Comparison of ENCODE assay signal across 11 mouse cellular contexts in the genomic region with DNA sequence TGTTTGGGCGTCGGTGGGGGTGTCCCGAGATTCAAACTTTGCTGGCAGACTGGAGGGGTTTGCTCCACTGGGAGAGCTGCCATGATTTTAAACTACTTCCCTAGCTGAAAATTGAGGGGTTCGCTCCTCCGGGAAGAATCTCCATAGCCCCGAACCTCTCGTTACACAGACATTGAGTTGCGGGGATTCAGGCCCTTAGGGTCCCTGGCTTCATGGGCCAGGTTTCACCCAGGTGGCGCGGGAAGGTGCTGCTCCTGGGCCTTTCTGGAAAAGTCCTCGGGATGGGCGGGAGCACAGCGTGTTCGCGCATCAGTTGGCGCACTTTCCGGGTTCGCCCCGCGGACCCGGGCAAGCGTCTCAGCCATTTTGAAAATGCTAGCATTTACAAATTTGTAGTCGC. TPM values are rescaled to one million over a fixed set of nuclear protein-coding genes. Genes with fewer than 3 reads are reported as not detected.
DNase-seq lines count a peak whose midpoint lies in the region; ATAC-seq lines count a peak whose summit lies in the region.
"Had no signal": no experiment of that assay in that cellular context is flagged by ENCODE, and none has a peak within 500 bp of the region (broad histone marks: within the 10 kb centered on the region; RNA-seq: fewer than 3 reads in every experiment).

No protein-coding gene starts in this region.

- no peak for ATAC-seq in midbrain, embryonic 12.5 days (ENCODE audit: low FRiP score, low read depth)
- ATAC-seq in erythroid progenitor cell, adult 5-6 weeks (replicated peaks; ENCODE audit: low FRiP score, poor library complexity, severe bottlenecking): no peak

- H3K4me2 ChIP-seq in midbrain, embryonic 12.5 days (replicated peaks): peak overlapping the region; percentile 46

- H3K27me3 ChIP-seq in hindbrain, embryonic 10.5 days (ENCODE audit: insufficient read depth, poor library complexity, severe bottlenecking): peaks cover 90% of the 10 kb centered on the region
- peaks cover 74% of the 10 kb centered on the region for H3K27me3 ChIP-seq in midbrain, embryonic 12.5 days

- H3K4me1 ChIP-seq in hindbrain, embryonic 10.5 days (replicated peaks): peaks cover 18% of the 10 kb centered on the region
- peaks cover 16% of the 10 kb centered on the region for H3K4me1 ChIP-seq in midbrain, embryonic 12.5 days

- DNase-seq in cerebellum, postnatal 10 days: peak; percentile 21 to 34
- no peak for DNase-seq in cerebellum, adult 8-10 months
- DNase-seq in R1 (ENCODE audit: low read depth, low spot score): peak; percentile 50
- DNase-seq in hindbrain, embryonic 10.5 days (ENCODE audit: low spot score): peak; percentile 27
- DNase-seq in natural killer cell, adult 2 months (ENCODE audit: low spot score in 2 of 2): no peak
- no peak for DNase-seq in MN1 (ENCODE audit: low spot score)

- peak overlapping the region; percentile 44 for H3K4me3 ChIP-seq in hindbrain, embryonic 10.5 days
- peak overlapping the region; percentile 35 for H3K4me3 ChIP-seq in midbrain, embryonic 12.5 days

- peaks cover 8% of the 10 kb centered on the region; the same call in 1 of the 2 replicates for H3K9me3 ChIP-seq in hindbrain, embryonic 10.5 days
- H3K9me3 ChIP-seq in midbrain, embryonic 12.5 days: no peaks in the 10 kb centered on the region

- H3K27ac ChIP-seq in hindbrain, embryonic 10.5 days: no peak overlapping the region
- H3K27ac ChIP-seq in midbrain, embryonic 12.5 days (replicated peaks): no peak overlapping the region

- 2% methylated on average over 23 of the region's 23 CpGs for WGBS in hindbrain, embryonic 10.5 days
- WGBS in midbrain, embryonic 12.5 days: 2% methylated on average over 23 of the region's 23 CpGs

- H3K36me3 ChIP-seq in hindbrain, embryonic 10.5 days: no peaks in the 10 kb centered on the region
- H3K36me3 ChIP-seq in midbrain, embryonic 12.5 days: no peaks in the 10 kb centered on the region

- H3K9ac ChIP-seq in midbrain, embryonic 12.5 days (replicated peaks): 0 out of 2 replicates have a peak overlapping the region, but pooled peaks have one; percentile 11

RNA-seq across cellular contexts. Expression of a gene that starts 1.2 kb away (rescaled TPM):
- not detected in 2 replicates for polyA plus RNA-seq in hindbrain, embryonic 10.5 days (2016; fragmentation: Nextera tagmentation; extraction: Ambion mirVana)
- 0.11 TPM in 1 of 2 replicates, not detected in the other for polyA plus RNA-seq in midbrain, embryonic 12.5 days (2016; fragmentation: Nextera tagmentation; extraction: Ambion mirVana)
- total RNA-seq in erythroid progenitor cell, adult 5-6 weeks (2015; ENCODE audit: low replicate concordance): not detected in 2 replicates
- not detected in 2 replicates for total RNA-seq in erythroid progenitor cell, adult 5-6 weeks (2017; ENCODE audit: low replicate concordance)
- total RNA-seq: adrenal gland, adult 18-20 months; monocyte, adult 5-6 weeks had no signal
- polyA plus RNA-seq: large intestine, adult 2 months had no signal

Comparison
In these comparisons a context has a peak if more than half of its experiments do, and no peak if none do; other contexts are left out.
1. DNase-seq: peak in cerebellum, postnatal 10 days (2 of 2), R1 (single experiment) and hindbrain, embryonic 10.5 days (single experiment); none in cerebellum, adult 8-10 months (single experiment), natural killer cell, adult 2 months (0 of 2) and MN1 (single experiment).